Mouse (Mus musculus) ovary, postnatal 36 days (tissue): ENCODE data around the gene Prdm5.
A peak's percentile ranks its signal among the peaks of the same experiment; 100 is the strongest.

Source experiments
- DNase-seq: peaks from one replicate; pipeline ENCODE4 v3.0.0; 2022; ENCODE audit warnings: low spot score, mixed read lengths

The Prdm5 gene

GRCm38 (mm10) chr6:65778861-65779688, at the start of gene Prdm5:
Gene Prdm5, plus strand, starts transcription at chr6:65778988.
- peak; percentile 79 for DNase-seq

GRCm38 (mm10) chr6:65739442-65739841, 39.3 kb upstream of the Prdm5 start:
- no peak for DNase-seq

- no peak for DNase-seq
Measured at GRCm38 (mm10) chr6:65743144-65743870, 35.5 kb upstream of the Prdm5 start.

GRCm38 (mm10) chr6:65743871-65744202, 35.0 kb upstream of the Prdm5 start:
- DNase-seq = no peak

GRCm38 (mm10) chr6:65758214-65758613, 20.6 kb upstream of the Prdm5 start:
- no peak for DNase-seq

- DNase-seq = no peak
Measured at GRCm38 (mm10) chr6:65759174-65759573, 19.6 kb upstream of the Prdm5 start.

- DNase-seq = no peak
Measured at GRCm38 (mm10) chr6:65760073-65760472, 18.7 kb upstream of the Prdm5 start.

- no peak for DNase-seq
Measured at GRCm38 (mm10) chr6:65764459-65764858, 14.3 kb upstream of the Prdm5 start.

- peak; percentile 50 for DNase-seq
Measured at GRCm38 (mm10) chr6:65765057-65765456, 13.7 kb upstream of the Prdm5 start.

- peak; percentile 32 for DNase-seq
Measured at GRCm38 (mm10) chr6:65765752-65766397, 12.9 kb upstream of the Prdm5 start.

GRCm38 (mm10) chr6:65767911-65768310, 10.9 kb upstream of the Prdm5 start:
- no peak for DNase-seq

GRCm38 (mm10) chr6:65773566-65773965, 5.2 kb upstream of the Prdm5 start:
- no peak for DNase-seq

GRCm38 (mm10) chr6:65779689-65780233, 973 bp downstream of the Prdm5 start:
- DNase-seq = no peak

- no peak for DNase-seq
Measured at GRCm38 (mm10) chr6:65781441-65781840, 2.7 kb downstream of the Prdm5 start.

- no peak for DNase-seq
Measured at GRCm38 (mm10) chr6:65783670-65784069, 4.9 kb downstream of the Prdm5 start.

GRCm38 (mm10) chr6:65792923-65793322, 14.1 kb downstream of the Prdm5 start:
- no peak for DNase-seq

GRCm38 (mm10) chr6:65796552-65796951, 17.8 kb downstream of the Prdm5 start:
- no peak for DNase-seq

- DNase-seq = no peak
Measured at GRCm38 (mm10) chr6:65797276-65797675, 18.5 kb downstream of the Prdm5 start.

- no peak for DNase-seq
Measured at GRCm38 (mm10) chr6:65798390-65798789, 19.6 kb downstream of the Prdm5 start.

GRCm38 (mm10) chr6:65811685-65812084, 32.9 kb downstream of the Prdm5 start:
- no peak for DNase-seq

- no peak for DNase-seq
Measured at GRCm38 (mm10) chr6:65818039-65818747, 39.4 kb downstream of the Prdm5 start.

- no peak for DNase-seq
Measured at GRCm38 (mm10) chr6:65828656-65829055, 49.9 kb downstream of the Prdm5 start.
